Mouse (Mus musculus): Measurements from ENCODE around the gene Noxo1. TPM values are rescaled to one million over a fixed set of nuclear protein-coding genes. Genes with fewer than 3 reads are reported as not detected.

The Noxo1 gene
- total RNA-seq (2012; rRNA removed) (0.39 and 0.62 TPM in 2 replicates), polyA plus RNA-seq (2012; ENCODE audit: insufficient read depth in 1 of 2, insufficient read length in 2 of 2, low read depth in 1 of 2, low replicate concordance in 2 of 2, missing spikeins in 1 of 2) (1 to 10 TPM in 1 of 2 experiments, not detected in 1; 2.4 TPM)

GRCm38 (mm10) chr17:24696011-24696697 is at the start of gene Noxo1, which contains the start of gene Gfer:
Gene Noxo1 (plus strand): TSS chr17:24696234.
Gene Gfer (minus strand): TSS chr17:24696156.
- H3K9me3 ChIP-seq (replicated peaks; ENCODE audit: insufficient read depth, low read length), result no peaks in the 10 kb centered on the region
- peak; percentile 88 for DNase-seq (ENCODE audit: low read depth, low spot score)
- H3K27ac ChIP-seq (ENCODE audit: control insufficient read depth, low read depth, low read length), result peak within 1 kb of the TSS; percentile 75
- H3K79me2 ChIP-seq (ENCODE audit: control insufficient read depth, insufficient read depth, low read length, poor library complexity), result peaks cover 8% of the 10 kb centered on the region
- peak within 1 kb of the TSS; percentile 85 for H3K9ac ChIP-seq (ENCODE audit: control insufficient read depth, low read depth, low read length, poor library complexity, severe bottlenecking)
- H3K36me3 ChIP-seq (ENCODE audit: control insufficient read depth in 1 of 2, insufficient read depth in 2 of 2, low read length in 2 of 2), result peaks cover 0 to 2% of the 10 kb centered on the region in 2 experiments; a peak in 1 of 4 replicates
- H3K27me3 ChIP-seq (ENCODE audit: control insufficient read depth in 1 of 2, insufficient read depth in 2 of 2, low read length in 2 of 2), result no peaks in the 10 kb centered on the region
- peaks cover 2 to 10% of the 10 kb centered on the region in 2 experiments; a peak in 1 of 4 replicates for H3K4me1 ChIP-seq (ENCODE audit: control insufficient read depth in 1 of 2, insufficient read depth in 2 of 2, low read length in 2 of 2)
- peak within 1 kb of the TSS; percentile 78 to 99 for H3K4me3 ChIP-seq (ENCODE audit: control insufficient read depth in 1 of 2, insufficient read depth in 1 of 2, low read depth in 2 of 2, low read length in 2 of 2)
- TF ChIP-seq TAL1 (IDR thresholded peaks at IDR 0.05; ENCODE audit: low read length) (no peak), NRF1 (IDR thresholded peaks at IDR 0.05; ENCODE audit: insufficient read depth, low read depth, low read length, poor library complexity, severe bottlenecking) (no peak; the same call in 1 of the 2 replicates), ETS1 (IDR thresholded peaks at IDR 0.05; ENCODE audit: low read depth, low read length) (no peak), TCF12 (IDR thresholded peaks at IDR 0.05; ENCODE audit: low read depth, low read length) (peak; percentile 49), SMC3 (IDR thresholded peaks at IDR 0.05; ENCODE audit: low read depth, low read length) (no peak), EP300 (IDR thresholded peaks at IDR 0.05; ENCODE audit: low read depth in 1 of 2, low read length in 2 of 2) (no peak), ZMIZ1 (IDR thresholded peaks at IDR 0.05; ENCODE audit: low read depth, low read length) (peak; percentile 43; the same call in 1 of the 2 replicates), JUND (IDR thresholded peaks at IDR 0.05; ENCODE audit: low read depth, low read length) (no peak), TBP (IDR thresholded peaks at IDR 0.05; ENCODE audit: low read depth, low read length) (no peak), ZC3H11A (IDR thresholded peaks at IDR 0.05; ENCODE audit: low read depth, low read length) (no peak), MYB (IDR thresholded peaks at IDR 0.05; ENCODE audit: low read depth, low read length) (no peak), BHLHE40 (IDR thresholded peaks at IDR 0.05; ENCODE audit: borderline replicate concordance, low read depth, low read length) (no peak), KAT2A (conservative IDR thresholded peaks at IDR 0.05; ENCODE audit: low read depth, low read length) (no peak), MAX (IDR thresholded peaks at IDR 0.05; ENCODE audit: low read length) (no peak; the same call in 1 of the 2 replicates), SIN3A (IDR thresholded peaks at IDR 0.05; ENCODE audit: low read length) (peak; percentile 63), GATA1 (IDR thresholded peaks at IDR 0.05; ENCODE audit: low read depth, low read length) (no peak), POLR2A (IDR thresholded peaks at IDR 0.05; ENCODE audit: control insufficient read depth in 1 of 2, insufficient read depth in 1 of 2, low read depth in 1 of 2, low read length in 2 of 2, poor library complexity in 1 of 2) (peak; percentile 75 to 97; a peak in 2 of 4 replicates), MYC (IDR thresholded peaks at IDR 0.05; ENCODE audit: low read depth, low read length) (0 out of 2 replicates have a peak, but pooled peaks have one; percentile 10), GABPA (IDR thresholded peaks at IDR 0.05; ENCODE audit: low read depth, low read length) (no peak), ELF1 (IDR thresholded peaks at IDR 0.05; ENCODE audit: low read depth, low read length) (no peak), ZNF384 (IDR thresholded peaks at IDR 0.05; ENCODE audit: low read depth, low read length) (no peak), POLR2AphosphoS2 (IDR thresholded peaks at IDR 0.05; ENCODE audit: low read length) (peak; percentile 44; the same call in 1 of the 2 replicates), MAZ (IDR thresholded peaks at IDR 0.05; ENCODE audit: low read depth, low read length) (peak; percentile 45; the same call in 1 of the 2 replicates), MEF2A (IDR thresholded peaks at IDR 0.05; ENCODE audit: extremely low read depth, insufficient replicate concordance, low read depth, low read length, poor library complexity, severe bottlenecking) (no peak), MAFK (IDR thresholded peaks at IDR 0.05; ENCODE audit: borderline replicate concordance, low read depth, low read length) (no peak), HCFC1 (IDR thresholded peaks at IDR 0.05; ENCODE audit: low read depth, low read length) (peak; percentile 53), RAD21 (IDR thresholded peaks at IDR 0.05; ENCODE audit: low read depth, low read length) (no peak), CHD1 (IDR thresholded peaks at IDR 0.05; ENCODE audit: low read depth, low read length) (no peak), NELFE (IDR thresholded peaks at IDR 0.05; ENCODE audit: low read depth, low read length) (peak; percentile 82), ZKSCAN1 (IDR thresholded peaks at IDR 0.05; ENCODE audit: low read depth, low read length) (no peak), RCOR1 (IDR thresholded peaks at IDR 0.05; ENCODE audit: low read depth, low read length) (no peak), E2F4 (IDR thresholded peaks at IDR 0.05; ENCODE audit: borderline replicate concordance, low read depth, low read length) (no peak; the same call in 1 of the 2 replicates), UBTF (IDR thresholded peaks at IDR 0.05; ENCODE audit: borderline replicate concordance, insufficient read depth, low read depth, low read length) (no peak), CTCF (IDR thresholded peaks at IDR 0.05 in 2 of 3, conservative IDR thresholded peaks at IDR 0.05 in 1 of 3; ENCODE audit: control insufficient read depth in 1 of 3, insufficient read depth in 1 of 3, low read depth in 2 of 3, low read length in 3 of 3, poor library complexity in 1 of 3, severe bottlenecking in 1 of 3) (0 out of 6 replicates have a peak, but pooled peaks of 1 of the 3 experiments have one; percentile 0), USF2 (IDR thresholded peaks at IDR 0.05; ENCODE audit: borderline replicate concordance in 1 of 2, insufficient read depth in 1 of 2, low read depth in 1 of 2, low read length in 2 of 2) (no peak)

Measured in MEL (cell line).